Mouse (Mus musculus) megakaryocyte-erythroid progenitor cell, adult 5-6 weeks (primary cell): ENCODE measurements around the gene Sec63. TPM values are rescaled to one million over a fixed set of nuclear protein-coding genes. Genes with fewer than 3 reads are reported as not detected.

Source experiments
- ATAC-seq: replicated peaks from 2 replicates; pipeline ENCODE4 v1.8.0; 2016; ENCODE audit warnings: mild to moderate bottlenecking, inconsistent platforms; ENCODE audit not compliant: severe bottlenecking, poor library complexity, low FRiP score, low TSS enrichment
- total RNA-seq, 2 experiments: library from RNA; stranded (forward) in 1 of 2; stranded (reverse) in 1 of 2; fragments of 200-1000, 215-1000 nt in 1 of 2; fragments of >200 nt in 1 of 2; fragmentation: Nextera tagmentation in 1 of 2; gene quantifications; 2 replicates each; pipeline ENCODE4 v1.2.3; 2014 to 2017

The Sec63 gene
- total RNA-seq, 2 experiments from 2014 or later = 17.5 to 29.3 TPM

GRCm38 (mm10) chr10:42825923-42826322 lies 64.6 kb downstream of the Sec63 start:
- ATAC-seq = no peak

GRCm38 (mm10) chr10:42827155-42827554 lies 65.9 kb downstream of the Sec63 start:
- ATAC-seq = no peak

GRCm38 (mm10) chr10:42830007-42830406 lies 68.7 kb downstream of the Sec63 start:
- ATAC-seq = no peak

- no peak for ATAC-seq
Observed at GRCm38 (mm10) chr10:42830409-42830808, 69.1 kb downstream of the Sec63 start.

GRCm38 (mm10) chr10:42832677-42833076 lies 71.4 kb downstream of the Sec63 start:
- ATAC-seq = no peak

GRCm38 (mm10) chr10:42833871-42834727 lies 72.8 kb downstream of the Sec63 start:
- no peak for ATAC-seq

- no peak for ATAC-seq
Observed at GRCm38 (mm10) chr10:42838106-42838505, 76.8 kb downstream of the Sec63 start.

- ATAC-seq = no peak
Observed at GRCm38 (mm10) chr10:42838736-42839135, 77.4 kb downstream of the Sec63 start.

- no peak for ATAC-seq
Observed at GRCm38 (mm10) chr10:42840036-42840435, 78.7 kb downstream of the Sec63 start.

- 0 out of 2 replicates have a peak, but pooled peaks have one; percentile 52 for ATAC-seq
Observed at GRCm38 (mm10) chr10:42841531-42842195, 80.4 kb downstream of the Sec63 start.

GRCm38 (mm10) chr10:42842358-42842757 lies 81.1 kb downstream of the Sec63 start:
- peak; percentile 76 for ATAC-seq

GRCm38 (mm10) chr10:42843416-42843815 lies 82.1 kb downstream of the Sec63 start:
- no peak for ATAC-seq

GRCm38 (mm10) chr10:42845480-42845879 lies 84.2 kb downstream of the Sec63 start:
- ATAC-seq = no peak

- ATAC-seq = no peak
Observed at GRCm38 (mm10) chr10:42848179-42849080, 87.1 kb downstream of the Sec63 start.

- ATAC-seq = no peak
Observed at GRCm38 (mm10) chr10:42849081-42849400, 87.7 kb downstream of the Sec63 start.

- ATAC-seq = no peak
Observed at GRCm38 (mm10) chr10:42854838-42855237, 93.5 kb downstream of the Sec63 start.

GRCm38 (mm10) chr10:42855250-42855649 lies 94.0 kb downstream of the Sec63 start:
- no peak for ATAC-seq

GRCm38 (mm10) chr10:42856574-42856973 lies 95.3 kb downstream of the Sec63 start:
- ATAC-seq = no peak

GRCm38 (mm10) chr10:42857021-42857420 lies 95.7 kb downstream of the Sec63 start:
- no peak for ATAC-seq

- no peak for ATAC-seq
Observed at GRCm38 (mm10) chr10:42859781-42860158, 98.5 kb downstream of the Sec63 start.
